ENCODE assay signal across 17 mouse cellular contexts in genomic region chr9:77525595-77526295, GRCm38 (mm10).
"Had no signal": no experiment of that assay in that cellular context is flagged by ENCODE, and none has a peak within 500 bp of the region (broad histone marks: within the 10 kb centered on the region; RNA-seq: fewer than 3 reads in every experiment).

No protein-coding gene starts in this region.

- H3K27ac ChIP-seq: kidney, embryonic 15.5 days; left cerebral cortex, adult 2 months; liver, embryonic 13.5 days; stomach, postnatal 0 days had no signal

- H3K4me2 ChIP-seq: kidney, embryonic 15.5 days; liver, embryonic 13.5 days; midbrain, embryonic 11.5 days had no signal

- DNase-seq: kidney, adult 8-10 months; kidney, postnatal 10 days; kidney, postnatal 36 days; liver, embryonic 13.5 days; lung, adult 2 months; lung, postnatal 14 days; lung, postnatal 4 days; midbrain, embryonic 14.5 days; right cerebral cortex, adult 18-20 months; right cerebral cortex, postnatal 14 days; right cerebral cortex, postnatal 4 days; thymus, adult 18-20 months; thymus, postnatal 36 days had no signal

- H3K36me3 ChIP-seq: kidney, embryonic 15.5 days; liver, embryonic 13.5 days had no signal

- H3K4me3 ChIP-seq: kidney, embryonic 15.5 days; left cerebral cortex, adult 2 months; liver, embryonic 13.5 days had no signal

- H3K9me3 ChIP-seq: kidney, embryonic 15.5 days; liver, embryonic 13.5 days had no signal

- H3K9ac ChIP-seq: kidney, embryonic 15.5 days; liver, embryonic 13.5 days had no signal

- H3K27me3 ChIP-seq: kidney, embryonic 15.5 days; liver, embryonic 13.5 days had no signal
